Mouse (Mus musculus) gastrocnemius, postnatal 36 days (tissue): Measurements from ENCODE around the gene Fblim1. TPM values are rescaled to one million over a fixed set of nuclear protein-coding genes. Genes with fewer than 3 reads are reported as not detected.

Source experiments
- DNase-seq, 2 experiments: peaks; one replicate each; pipeline ENCODE4 v3.0.0; 2022
- intact Hi-C: fragments of 180-260 bp; cut with DNase I; formaldehyde crosslinking; loops from one replicate; pipeline ENCODE4 v1.15.1; 2025
- total RNA-seq, 2 experiments: library from RNA; stranded (reverse); gene quantifications; 2 replicates each; pipeline ENCODE4 v1.2.3; 2021

Gene Fblim1
- total RNA-seq, 2 experiments from 2014 or later, result 0.64 to 0.84 TPM

DNA sequence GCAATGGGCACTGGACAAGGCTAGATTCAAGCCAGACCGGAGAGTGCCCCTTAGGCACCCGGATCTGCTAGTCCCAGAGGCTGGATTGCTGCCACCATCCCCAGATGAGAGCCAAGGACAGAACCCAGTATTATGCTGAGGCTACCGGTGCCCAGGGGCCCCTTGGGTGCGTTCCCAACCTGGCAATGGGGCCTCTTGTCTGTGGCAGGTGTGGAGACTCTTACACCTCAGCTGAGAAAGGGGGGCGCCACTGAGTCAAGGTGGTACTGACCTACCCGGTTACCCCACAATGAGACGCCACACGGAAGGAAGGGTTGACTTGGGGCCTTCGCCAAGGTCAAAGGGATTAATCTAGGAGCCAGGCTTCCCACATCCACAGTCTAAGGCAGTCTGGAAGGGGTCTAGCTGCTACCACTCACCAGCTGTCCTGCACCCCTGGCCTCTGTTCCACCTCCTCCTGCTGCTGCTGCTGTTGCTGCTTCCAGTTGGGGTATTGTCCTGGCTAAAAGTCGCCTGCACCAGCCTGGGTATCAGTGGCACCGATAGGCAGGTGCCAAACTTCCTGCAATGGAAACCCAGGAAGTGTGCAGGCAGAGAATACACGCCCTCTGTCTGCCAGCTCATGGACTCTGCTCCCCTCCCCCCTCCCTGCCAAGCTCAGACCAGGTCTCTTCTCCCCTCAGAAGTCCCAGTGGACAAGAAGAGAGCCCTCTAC is 4.6 kb downstream of the Fblim1 start:
- intact Hi-C loops, result no loop called here
- no peak for DNase-seq

DNA sequence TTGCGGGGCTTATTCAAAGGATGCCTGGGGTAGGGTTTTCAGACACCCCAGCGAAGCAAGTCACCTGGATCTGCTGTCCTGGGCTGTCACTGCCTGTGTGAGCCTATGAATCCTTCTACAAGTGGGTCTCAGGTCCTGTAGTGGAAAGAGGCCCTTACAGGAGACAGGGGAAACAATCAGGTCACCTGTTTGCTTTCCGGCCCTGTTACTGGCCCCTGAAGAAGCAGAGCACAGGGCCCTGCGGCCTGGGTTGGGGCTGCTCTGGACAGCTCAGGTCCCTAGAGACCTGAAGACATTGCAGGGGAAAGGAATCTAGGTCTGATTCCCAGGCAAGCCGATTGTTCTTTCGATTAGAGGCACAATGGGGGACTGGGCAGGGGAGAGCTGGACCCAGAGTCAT is 5.5 kb downstream of the Fblim1 start:
- intact Hi-C loops, result no loop called here

DNA sequence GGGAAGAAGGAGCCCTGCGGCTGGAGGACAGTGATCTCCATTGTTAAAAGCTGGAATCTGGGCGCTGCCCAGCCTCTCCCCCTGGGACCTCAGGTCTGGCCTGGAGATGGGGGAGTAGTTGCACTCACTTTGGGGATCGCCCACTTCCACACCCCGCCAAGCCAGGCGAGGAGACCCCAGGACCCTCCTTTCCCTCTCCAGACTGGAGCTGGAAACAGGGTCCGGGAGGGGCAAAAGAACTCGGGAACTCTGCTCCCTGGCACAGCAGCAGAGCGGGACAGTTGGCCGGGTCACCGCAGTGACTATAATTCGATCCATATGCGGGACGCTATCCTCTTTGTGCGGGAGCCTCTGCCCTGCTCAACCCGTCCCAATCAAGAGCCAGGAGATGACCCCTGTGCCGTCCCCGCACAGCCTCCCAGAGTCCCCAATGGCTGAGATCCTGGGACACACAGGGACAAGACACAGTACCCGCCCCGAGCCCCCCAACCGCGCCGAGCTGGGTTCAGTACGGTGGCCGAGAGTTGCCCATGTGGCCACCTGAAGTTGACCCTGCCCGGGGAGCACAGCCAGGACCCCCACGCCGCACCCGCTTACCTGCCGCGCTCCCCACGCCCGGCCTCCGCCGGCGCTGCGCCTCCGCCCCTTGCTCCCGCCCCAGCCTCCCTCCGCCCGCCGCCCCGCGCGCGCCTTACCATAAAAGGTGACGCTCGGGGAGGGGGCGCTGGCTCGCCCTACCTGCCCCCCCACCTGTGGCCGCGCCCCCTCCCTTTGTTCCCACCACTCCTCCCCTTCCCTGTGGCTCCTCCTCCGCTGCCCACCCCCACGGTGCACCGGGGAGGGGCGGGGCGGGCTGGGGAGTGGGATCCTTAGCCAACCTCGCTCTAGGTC is 6.4 kb downstream of the Fblim1 start:
- intact Hi-C loops, result no loop called here
- DNase-seq, result no peak

More for the DNA sequence above, 5.5 kb downstream of the Fblim1 start:
- no peak for DNase-seq

DNA sequence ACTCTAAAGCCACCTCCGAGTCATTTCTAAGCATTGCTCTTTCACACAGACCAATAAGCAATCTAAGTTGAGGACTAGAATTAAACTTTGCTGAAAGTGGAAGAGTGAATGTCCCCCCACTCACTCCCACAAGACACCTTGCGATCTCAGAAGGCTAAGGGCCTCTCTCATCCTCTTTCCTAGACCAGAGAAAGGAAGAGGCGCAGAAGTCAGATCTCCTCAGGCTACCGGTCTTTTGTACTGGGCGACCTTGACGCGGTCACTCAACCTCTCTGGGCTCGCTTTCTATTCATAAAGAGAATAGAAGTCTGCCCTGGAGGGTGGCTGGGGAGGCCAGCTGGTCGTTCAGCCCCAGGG is 7.0 kb downstream of the Fblim1 start:
- no peak for DNase-seq
- intact Hi-C loops, result no loop called here

DNA sequence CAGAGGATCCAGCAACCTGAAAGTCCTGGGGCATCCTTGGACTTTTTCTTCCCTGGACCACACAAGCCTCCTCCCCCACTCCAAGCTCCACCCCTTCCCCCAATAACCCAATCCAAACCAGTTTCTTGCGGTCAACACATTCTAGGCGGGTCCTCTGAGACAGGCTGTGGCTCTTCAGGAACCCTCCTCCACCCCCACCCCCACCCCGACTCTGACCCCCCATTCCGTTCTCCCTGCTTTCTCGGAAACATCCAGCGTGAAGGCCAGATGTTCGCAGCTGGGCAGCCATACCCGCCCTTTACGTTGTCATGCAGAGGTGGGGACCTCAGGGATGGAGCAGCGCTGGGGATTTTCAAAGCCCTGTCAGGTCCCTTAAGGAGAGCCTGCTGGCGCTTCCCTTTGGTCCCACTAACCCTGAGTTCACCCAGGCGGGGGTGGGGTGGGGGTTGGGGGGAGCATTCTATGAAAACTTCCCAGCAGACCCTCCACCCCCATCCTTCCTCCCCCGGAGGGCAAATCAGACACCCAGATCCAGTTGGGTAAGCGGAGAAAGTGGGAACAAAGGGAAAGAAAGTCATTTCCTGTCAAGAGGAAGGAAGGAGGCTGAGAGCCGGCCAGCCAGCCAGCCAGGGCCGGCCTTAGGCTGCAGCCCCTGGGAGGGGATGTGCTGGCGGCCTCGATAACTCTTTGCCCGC is 7.5 kb downstream of the Fblim1 start:
- no peak for DNase-seq
- intact Hi-C loops, result no loop called here

DNA sequence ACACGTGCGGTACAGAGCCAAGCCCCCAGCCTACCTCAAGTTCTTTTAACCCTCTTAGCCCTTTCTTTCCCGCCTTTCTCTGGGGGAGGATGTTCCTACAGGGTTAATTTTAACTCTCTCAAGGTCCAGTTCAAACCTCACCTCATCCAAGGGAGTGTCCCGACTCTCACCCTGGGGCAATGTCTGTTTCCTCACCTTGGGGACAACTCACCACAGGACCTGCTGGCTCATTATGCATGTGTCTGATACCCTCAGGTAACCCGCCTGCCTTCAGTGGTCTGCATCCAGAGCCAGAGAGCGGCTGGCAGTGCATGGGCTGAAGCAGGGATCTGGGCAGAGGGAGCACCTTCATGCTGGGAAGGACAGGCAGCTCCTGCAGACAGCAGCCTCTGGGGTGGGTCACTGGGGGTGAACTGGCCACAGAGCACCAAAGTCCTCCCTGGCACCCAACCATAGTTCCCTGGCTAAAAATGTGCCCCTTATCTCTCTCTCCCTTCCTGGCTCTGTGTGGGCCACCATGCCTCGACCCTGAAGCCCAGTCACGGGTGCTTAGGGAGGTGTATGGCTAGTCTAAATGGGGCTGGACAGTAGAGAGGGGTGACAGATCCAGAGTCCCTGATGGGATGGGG is 9.1 kb downstream of the Fblim1 start:
- DNase-seq, result no peak
- intact Hi-C loops, result no loop called here

DNA sequence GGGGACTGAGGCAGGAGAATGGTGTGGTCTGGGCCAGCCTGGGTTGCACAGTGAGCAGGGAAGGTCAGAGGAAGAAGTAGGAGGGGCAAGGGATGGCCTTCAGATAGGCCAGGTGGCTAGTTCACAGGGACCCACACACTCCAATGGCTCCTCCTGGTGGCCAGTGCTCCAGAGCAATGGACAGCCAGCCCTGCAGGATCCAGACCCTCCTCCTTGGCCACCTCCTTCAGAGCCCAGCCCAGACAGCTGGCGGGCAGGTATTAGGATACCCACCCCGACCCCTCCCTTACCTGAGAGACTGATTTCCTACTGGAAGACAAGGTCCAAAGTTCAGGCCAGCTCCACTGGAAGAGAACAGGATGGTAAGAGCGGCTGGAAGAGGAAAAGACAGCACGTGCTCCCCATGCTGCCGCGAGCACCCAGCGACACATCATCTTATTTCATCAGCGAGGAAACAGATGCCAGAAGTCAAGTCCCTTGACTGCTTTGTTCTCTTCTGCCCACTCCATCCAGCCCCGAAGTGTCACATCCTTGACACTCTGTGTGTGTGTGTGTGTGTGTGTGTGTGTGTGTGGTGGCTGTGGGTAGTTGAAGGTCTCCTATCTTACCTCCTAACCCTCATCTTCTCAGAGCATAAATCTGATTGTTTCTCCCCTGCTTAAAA is 10.2 kb downstream of the Fblim1 start:
- DNase-seq, result no peak

DNA sequence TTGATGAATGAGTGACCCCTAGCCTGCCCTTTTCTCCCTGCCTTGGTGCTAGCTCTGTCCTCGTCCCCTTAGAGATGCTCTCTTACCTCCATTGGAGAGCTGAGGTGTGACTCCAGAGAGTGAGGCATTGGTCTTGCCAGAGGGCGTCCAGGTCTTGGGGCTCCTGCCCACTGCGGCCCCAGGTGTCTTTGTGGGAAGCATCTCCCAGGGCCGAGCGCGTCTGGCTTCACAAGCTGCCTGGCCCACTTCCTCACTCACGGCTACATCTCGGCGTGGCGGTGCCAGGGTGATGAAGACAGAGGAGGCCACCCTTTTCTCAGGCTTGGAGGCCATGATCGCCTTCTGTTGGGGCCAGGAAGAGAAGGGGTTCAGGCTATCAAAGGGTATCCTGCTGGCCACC is 10.8 kb downstream of the Fblim1 start:
- intact Hi-C loops, result no loop called here
- no peak for DNase-seq

More for the DNA sequence above, 10.2 kb downstream of the Fblim1 start:
- intact Hi-C loops, result no loop called here

DNA sequence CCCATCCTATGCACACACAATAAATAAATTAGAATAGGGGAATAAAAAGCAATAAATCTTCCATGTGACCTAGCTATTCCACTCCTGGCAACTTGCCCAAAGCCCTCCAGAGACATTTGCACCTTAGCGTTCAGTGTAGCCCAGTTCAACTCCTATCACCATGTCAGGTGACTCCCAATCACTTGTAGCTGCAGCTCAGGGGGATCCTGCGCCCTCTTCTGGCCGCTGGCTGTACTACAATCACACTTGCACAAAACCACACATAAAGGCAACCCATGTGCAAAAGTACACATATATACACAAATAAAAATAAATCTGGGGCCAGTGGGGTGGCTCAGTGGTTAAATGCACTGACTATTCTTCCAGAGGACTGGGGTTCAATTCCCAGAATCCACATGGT is 14.3 kb downstream of the Fblim1 start:
- intact Hi-C loops, result no loop called here
- no peak for DNase-seq

DNA sequence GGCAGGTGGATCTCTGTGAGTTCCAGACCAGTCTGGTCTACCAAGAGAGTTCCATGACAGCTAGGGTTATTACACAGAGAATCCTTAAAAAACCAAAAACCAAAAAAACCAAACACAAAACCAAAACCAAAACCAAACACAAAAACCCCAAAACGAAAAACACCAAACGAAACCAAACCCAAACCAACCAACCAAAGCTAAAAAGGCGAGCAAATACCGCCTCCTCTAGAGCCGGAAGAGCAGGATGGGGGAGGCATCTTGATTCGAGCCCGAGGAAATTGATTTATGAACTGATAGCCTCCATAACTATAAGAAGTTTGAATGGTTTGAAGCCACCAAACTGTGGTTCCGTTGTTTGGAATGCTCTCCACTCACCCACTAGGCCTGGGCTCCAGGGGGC is 22.0 kb downstream of the Fblim1 start:
- DNase-seq, result no peak
- intact Hi-C loops, result no loop called here

DNA sequence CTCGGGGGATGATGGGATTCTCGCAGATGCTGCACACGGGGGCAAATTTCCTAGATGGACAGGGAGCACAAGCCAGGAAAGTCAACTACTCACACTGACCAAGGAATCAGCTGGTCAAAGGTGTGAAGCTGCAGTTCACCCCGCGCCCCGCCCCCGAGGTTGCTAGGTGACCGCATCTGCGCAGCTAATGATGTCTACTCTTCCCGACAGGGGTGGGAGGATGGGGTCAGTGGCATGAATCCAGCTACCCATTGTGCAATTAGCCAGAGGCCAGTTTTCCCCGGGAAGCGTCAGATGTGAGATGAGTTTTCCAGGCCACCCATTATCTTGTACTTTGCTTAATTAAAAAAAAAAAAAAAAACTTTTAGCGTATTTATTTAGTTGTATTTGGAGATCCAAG is 24.8 kb downstream of the Fblim1 start:
- intact Hi-C loops, result no loop called here
- no peak for DNase-seq

DNA sequence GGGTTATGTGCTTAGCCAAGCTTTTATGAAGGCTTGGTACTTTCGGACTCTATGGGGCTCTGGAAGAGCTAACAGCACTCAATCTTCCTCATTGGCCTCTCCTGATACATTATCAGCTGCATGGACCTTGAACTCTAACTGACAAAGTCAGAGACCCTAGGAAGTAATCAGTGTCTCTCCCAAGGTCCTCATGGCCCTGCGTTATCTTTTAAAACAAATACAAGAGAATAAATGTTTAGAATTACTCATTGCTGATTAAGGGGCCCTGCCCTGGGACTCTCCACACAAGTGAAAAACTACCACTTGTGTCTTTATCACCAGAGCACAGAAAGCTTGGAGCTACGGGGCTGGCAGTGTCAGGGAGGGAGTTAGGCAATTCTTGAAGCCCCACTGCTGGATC is 27.1 kb downstream of the Fblim1 start:
- no peak for DNase-seq
- intact Hi-C loops, result loop anchor here (5.0 kb wide), 1 partner anchor 192 kb away; no protein-coding TSS in a partner anchor

DNA sequence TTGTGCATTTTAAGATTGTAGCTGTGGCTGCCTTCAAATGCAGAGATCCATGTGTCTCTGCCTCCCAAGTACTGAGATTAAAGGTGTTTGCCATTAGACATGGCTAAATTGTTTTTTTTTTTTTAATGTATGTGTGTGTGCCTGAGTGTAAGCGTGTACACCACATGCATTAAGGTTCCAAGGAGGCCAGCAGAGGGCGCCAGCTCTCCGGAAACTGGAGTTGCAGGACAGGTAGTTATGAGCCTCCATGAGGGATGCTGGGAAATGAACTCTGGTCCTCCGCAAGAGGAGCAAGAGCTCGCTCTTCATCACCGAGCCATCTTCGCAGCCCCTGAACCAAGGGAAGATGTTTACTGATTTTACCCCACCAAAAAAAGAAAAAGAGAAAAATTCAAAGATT is 29.0 kb downstream of the Fblim1 start:
- intact Hi-C loops, result loop anchor here (5.0 kb wide), 1 partner anchor 190 kb away; no protein-coding TSS in a partner anchor
- no peak for DNase-seq

DNA sequence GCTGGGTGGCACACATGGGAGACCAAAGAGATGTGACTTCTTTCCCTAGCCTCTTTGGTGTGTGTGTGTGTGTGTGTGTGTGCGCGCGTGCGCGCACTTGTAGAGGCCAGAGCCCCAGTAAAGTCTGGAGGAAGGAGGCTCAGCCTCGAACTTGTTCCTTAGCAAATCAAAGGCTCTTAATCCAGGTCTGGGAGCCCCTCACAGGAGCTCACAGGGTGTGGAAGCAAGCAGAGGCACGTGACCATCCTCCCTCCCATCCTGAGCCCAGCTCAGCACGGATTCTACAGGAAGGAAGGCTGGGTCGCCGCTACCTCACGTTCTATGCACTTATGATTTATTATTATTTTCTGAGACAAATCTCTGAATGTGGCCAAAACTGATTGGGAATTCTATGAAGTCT is 29.5 kb downstream of the Fblim1 start:
- intact Hi-C loops, result loop anchor here (5.0 kb wide), 1 partner anchor 189 kb away; no protein-coding TSS in a partner anchor
- no peak for DNase-seq

DNA sequence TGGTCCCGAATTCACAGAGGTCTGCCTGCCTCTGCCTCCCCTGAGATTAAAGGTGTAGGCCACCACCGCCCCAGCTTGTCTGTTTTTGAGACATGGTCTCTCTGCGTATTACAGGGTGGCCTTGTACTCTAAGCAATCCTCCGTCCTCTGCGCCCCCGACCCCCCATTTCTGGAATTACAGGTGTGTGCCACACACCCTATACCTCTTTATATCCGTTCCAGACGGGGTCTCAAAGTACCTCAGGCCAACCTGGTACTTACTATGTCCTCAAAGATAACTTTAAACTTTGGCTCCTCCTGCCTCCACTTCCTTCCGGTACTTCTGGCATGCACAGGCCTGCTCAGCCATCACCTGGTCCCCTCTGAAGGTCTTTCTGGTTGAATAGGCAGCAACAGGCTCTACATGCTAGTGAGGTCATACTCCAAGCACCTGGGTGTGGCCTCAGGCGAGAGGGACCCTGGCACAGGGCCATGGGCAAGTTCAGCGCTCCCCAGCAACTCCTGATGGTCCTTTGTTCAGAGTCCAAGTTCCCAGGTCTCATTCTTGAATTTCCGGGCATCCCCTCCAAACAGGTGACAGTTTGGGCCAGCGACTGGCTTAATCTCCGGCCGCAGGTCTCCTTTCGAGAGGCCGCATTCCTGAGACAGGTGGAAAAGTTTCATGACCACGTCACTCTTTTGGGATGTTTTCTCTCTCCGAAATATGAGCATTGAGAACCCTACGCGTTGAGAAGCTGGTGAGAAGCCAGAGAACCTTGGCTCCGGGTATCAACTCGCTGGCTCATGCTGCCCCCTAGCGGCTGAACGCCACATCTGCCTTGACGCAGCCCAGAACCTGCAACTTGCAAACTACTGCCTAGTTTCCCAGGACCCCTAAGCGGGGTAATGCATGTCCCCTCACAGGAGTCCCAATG is 30.9 kb downstream of the Fblim1 start:
- peak; percentile 77 to 85 for DNase-seq
- intact Hi-C loops, result loop anchor here (2.0 to 5.0 kb wide), 2 partner anchors 170 to 188 kb away; no protein-coding TSS in a partner anchor

DNA sequence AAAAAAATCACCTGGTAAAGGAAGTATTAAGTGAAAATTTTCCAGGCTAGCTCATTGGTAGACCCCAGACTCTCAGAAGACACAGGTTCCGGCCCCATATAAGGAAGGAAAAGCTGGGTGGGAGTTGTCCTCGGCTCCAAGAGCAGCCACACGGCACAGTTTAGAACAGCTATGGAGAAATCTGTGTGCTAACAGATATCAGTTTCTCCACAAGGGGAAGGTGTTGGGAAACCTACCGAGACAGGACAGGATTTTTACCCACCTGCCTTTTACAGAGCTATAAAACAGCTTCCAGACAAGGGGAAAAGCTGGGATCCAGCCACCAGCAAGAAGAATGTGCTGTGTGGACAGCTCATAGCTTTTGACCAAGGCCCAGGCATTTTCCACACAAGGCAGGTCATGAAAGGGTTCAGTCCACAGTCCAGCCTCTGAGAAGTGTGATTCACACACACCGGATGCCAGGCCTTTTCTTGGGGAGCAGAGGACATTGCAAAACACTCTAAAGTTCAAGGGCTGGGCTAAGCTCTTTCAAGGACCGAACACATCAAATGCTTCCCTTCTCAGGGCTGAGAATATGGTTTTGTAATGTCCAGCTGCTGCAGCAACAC is 32.4 kb downstream of the Fblim1 start:
- intact Hi-C loops, result no loop called here

DNA sequence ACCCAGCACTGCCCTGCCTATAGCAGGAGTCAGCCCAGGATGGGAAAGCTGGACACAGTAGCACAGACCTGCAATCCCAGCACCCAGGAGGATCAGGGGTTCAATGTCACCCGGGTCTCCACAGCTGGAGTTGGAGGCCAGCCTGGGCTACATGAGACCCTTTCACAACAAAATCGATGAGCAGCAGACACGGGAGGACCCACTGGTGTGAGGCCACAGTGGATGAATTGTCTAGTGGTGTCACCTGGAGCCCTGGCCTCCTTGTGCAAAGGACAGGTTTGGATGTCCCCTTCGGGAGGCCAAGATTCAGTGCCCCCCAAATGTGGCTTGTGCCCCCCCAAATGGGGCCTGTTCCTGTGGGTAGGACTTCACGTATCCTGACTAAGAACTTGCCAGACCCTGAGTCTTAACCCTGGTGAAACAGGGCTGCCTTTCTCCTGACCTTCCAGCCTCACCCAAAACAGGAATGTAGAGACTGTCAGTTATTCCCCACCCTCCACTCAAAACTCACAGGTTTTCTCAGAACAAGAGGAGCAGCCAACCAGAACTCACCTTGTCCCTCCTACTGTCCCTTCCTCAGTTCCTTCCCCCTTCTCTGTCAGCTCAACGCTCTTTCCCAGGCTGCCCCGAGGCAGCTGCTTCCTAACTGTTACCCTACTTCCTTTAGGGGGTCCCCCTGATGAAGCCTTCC is 33.1 kb downstream of the Fblim1 start:
- intact Hi-C loops, result no loop called here
- no peak for DNase-seq

More for the DNA sequence above, 32.4 kb downstream of the Fblim1 start:
- DNase-seq, result no peak

DNA sequence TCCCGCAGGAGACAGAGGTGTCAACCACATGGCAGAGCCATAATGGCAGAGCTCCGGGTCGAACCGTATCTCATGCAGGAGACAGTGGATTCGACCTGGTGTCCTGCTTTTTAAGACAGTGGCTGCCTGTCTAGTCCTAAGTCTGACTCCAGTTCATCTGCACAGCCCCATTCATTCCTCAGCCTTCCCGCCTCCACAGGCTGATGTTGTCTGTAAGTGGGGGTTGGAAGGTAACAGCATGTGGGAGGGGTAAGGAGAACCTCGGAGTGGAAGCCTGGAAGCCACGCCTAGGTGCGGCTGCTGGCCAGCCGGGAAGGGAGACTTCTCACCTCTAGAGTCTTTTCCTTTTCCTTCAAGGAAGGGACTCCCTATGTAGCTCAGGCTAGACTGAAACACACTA is 34.0 kb downstream of the Fblim1 start:
- intact Hi-C loops, result no loop called here

More for the DNA sequence above, 34.0 kb downstream of the Fblim1 start:
- DNase-seq, result no peak
